Mouse (Mus musculus) MEL (cell line): ENCODE measurements around the gene Clptm1. TPM values are rescaled to one million over a fixed set of nuclear protein-coding genes. Genes with fewer than 3 reads are reported as not detected.

Experiments used
- DNase-seq: peaks from one replicate; pipeline ENCODE4 v3.0.0; 2011; ENCODE audit warnings: low read depth, low spot score
- H3K27ac ChIP-seq: 2 replicates; pipeline ENCODE4 v1.5.1; 2012; ENCODE audit warnings: low read depth, mild to moderate bottlenecking, control low read depth, low read length, moderate library complexity; ENCODE audit not compliant: control insufficient read depth
- H3K27me3 ChIP-seq, 2 experiments: fragments of 150-350 bp in 1 of 2; sonication (generic) in 1 of 2; 2 replicates each; pipeline ENCODE4 v1.6.1; 2012; ENCODE audit warnings: low read length in 2 of 2, mild to moderate bottlenecking in 2 of 2, improper control_type of control experiment in 1 of 2, moderate library complexity in 1 of 2; ENCODE audit not compliant: insufficient read depth in 2 of 2, control insufficient read depth in 1 of 2
- H3K36me3 ChIP-seq, 2 experiments: 2 replicates each; pipeline ENCODE4 v1.6.1; 2012 to 2014; ENCODE audit warnings: low read length in 2 of 2, improper control_type of control experiment in 1 of 2, inconsistent platforms in 1 of 2, mild to moderate bottlenecking in 1 of 2; ENCODE audit not compliant: insufficient read depth in 2 of 2, control insufficient read depth in 1 of 2
- H3K4me1 ChIP-seq, 2 experiments: fragments of 150-350 bp in 1 of 2; sonication (generic) in 1 of 2; 2 replicates each; pipeline ENCODE4 v1.6.1; 2012; ENCODE audit warnings: low read length in 2 of 2, improper control_type of control experiment in 1 of 2, mild to moderate bottlenecking in 1 of 2; ENCODE audit not compliant: insufficient read depth in 2 of 2, control insufficient read depth in 1 of 2
- H3K4me3 ChIP-seq, 2 experiments: fragments of 150-350 bp in 1 of 2; sonication (generic) in 1 of 2; 2 replicates each; pipeline ENCODE4 v1.5.1; 2012; ENCODE audit warnings: low read depth in 2 of 2, low read length in 2 of 2, mild to moderate bottlenecking in 2 of 2, moderate library complexity in 2 of 2, control low read depth in 1 of 2, improper control_type of control experiment in 1 of 2; ENCODE audit not compliant: control insufficient read depth in 1 of 2, insufficient read depth in 1 of 2
- H3K79me2 ChIP-seq: 2 replicates; pipeline ENCODE4 v1.6.1; 2012; ENCODE audit warnings: mild to moderate bottlenecking, low read length, moderate library complexity; ENCODE audit not compliant: control insufficient read depth, poor library complexity, insufficient read depth
- H3K9ac ChIP-seq: 2 replicates; pipeline ENCODE4 v1.6.1; 2012; ENCODE audit warnings: low read depth, mild to moderate bottlenecking, control low read depth, low read length, moderate library complexity; ENCODE audit not compliant: control insufficient read depth, poor library complexity, severe bottlenecking
- H3K9me3 ChIP-seq: fragments of 150-350 bp; sonication (generic); replicated peaks from 2 replicates; pipeline ENCODE4 v1.6.1; 2012; ENCODE audit warnings: mild to moderate bottlenecking, low read length, improper control_type of control experiment, moderate library complexity; ENCODE audit not compliant: insufficient read depth
- CHD1 ChIP-seq: IDR thresholded peaks from 2 replicates; pipeline ENCODE4 v1.6.1; 2012; ENCODE audit warnings: low read depth, mild to moderate bottlenecking, inconsistent platforms, low read length, improper control_type of control experiment
- POLR2AphosphoS2 ChIP-seq: IDR thresholded peaks from 2 replicates; pipeline ENCODE4 v1.6.1; 2011; ENCODE audit warnings: low read length, improper control_type of control experiment
- polyA plus RNA-seq, 2 experiments: library from polyadenylated mRNA; stranded (reverse) in 1 of 2; unstranded in 1 of 2; fragments of >175 nt in 1 of 2; fragments of >200 nt in 1 of 2; gene quantifications; 2 replicates each; pipeline versions ENCODE4 v1.2.1 to v1.2.4; 2012; ENCODE audit warnings: low replicate concordance in 2 of 2, low read depth in 1 of 2; ENCODE audit not compliant: insufficient read length in 2 of 2, insufficient read depth in 1 of 2, missing spikeins in 1 of 2
- total RNA-seq: library from RNA; depleted of rRNA; stranded (reverse); fragments of 300-350 nt; gene quantifications from 2 replicates; pipeline ENCODE4 v1.2.3, GENCODE M21; 2012; rRNA removed

Gene Clptm1
- total and polyA plus RNA-seq, 3 experiments = 58.5 to 102 (median 62.4) TPM

DNA sequence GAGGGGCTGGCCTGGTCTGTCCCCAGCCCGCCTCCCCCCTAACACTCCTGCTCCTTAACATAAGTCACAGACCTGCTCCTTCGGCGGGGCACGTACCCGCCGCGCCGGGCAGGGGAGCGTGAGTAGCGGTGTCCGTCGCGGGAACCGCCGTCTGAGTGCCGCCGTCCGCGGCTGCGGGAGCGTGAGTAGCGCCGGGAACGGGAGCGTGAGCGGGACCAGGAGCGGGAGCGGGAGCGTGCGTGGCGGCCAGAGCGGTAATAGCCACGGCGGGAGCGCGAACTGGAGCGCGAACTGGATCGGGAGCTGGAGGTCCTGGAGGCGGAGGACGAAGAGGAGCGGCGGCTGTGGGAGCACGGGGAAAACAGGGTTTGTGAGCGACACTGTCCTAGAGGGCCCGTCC lies 78.6 kb downstream of the Clptm1 start:
- Histone ChIP-seq H3K36me3 (peaks cover 2% of the 10 kb centered on the region in 2 experiments; a peak in 3 of 4 replicates), H3K9ac (no peak overlapping the region)

More for the DNA sequence above, 78.6 kb downstream of the Clptm1 start:
- no peak for DNase-seq
- no peaks in the 10 kb centered on the region for H3K9me3 ChIP-seq
- no peak overlapping the region for H3K4me3 ChIP-seq
- no peaks in the 10 kb centered on the region for H3K79me2 ChIP-seq
- H3K27ac ChIP-seq = no peak overlapping the region
- TF ChIP-seq CHD1 = no peak
- TF ChIP-seq POLR2AphosphoS2 = no peak
- peaks cover 0 to 3% of the 10 kb centered on the region in 2 experiments; a peak in 2 of 4 replicates for H3K4me1 ChIP-seq
- no peaks in the 10 kb centered on the region for H3K27me3 ChIP-seq

Other genes starting within 250 kb of the Clptm1 start
- gene Mark4, start 206.2 kb downstream of the Clptm1 start, total RNA-seq = 4.7 TPM in 2 replicates
- 10 to 100 TPM in 1 of 2 experiments, not detected in 1; 18.5 TPM for gene Mark4, start 206.2 kb downstream of the Clptm1 start, polyA plus RNA-seq
- gene Exoc3l2, start 201.7 kb downstream of the Clptm1 start, total RNA-seq = 0.08 TPM in 1 of 2 replicates, not detected in the other
- gene Exoc3l2, start 201.7 kb downstream of the Clptm1 start, polyA plus RNA-seq = under 1 TPM in 1 of 2 experiments, not detected in 1; 0.08 TPM
- gene Bloc1s3, start 156.7 kb downstream of the Clptm1 start, total RNA-seq = 5.5 and 6.1 TPM in 2 replicates
- 1 to 10 TPM in 1 of 2 experiments, not detected in 1; 7.5 TPM for gene Bloc1s3, start 156.7 kb downstream of the Clptm1 start, polyA plus RNA-seq
- gene Trappc6a, start 156.6 kb downstream of the Clptm1 start, total RNA-seq = 65.6 and 88.2 TPM in 2 replicates
- 10 to 100 TPM in 1 of 2 experiments, not detected in 1; 82.8 TPM for gene Trappc6a, start 156.6 kb downstream of the Clptm1 start, polyA plus RNA-seq
- 0.07 and 0.35 TPM in 2 replicates for gene Nkpd1, start 147.2 kb downstream of the Clptm1 start, total RNA-seq
- gene Nkpd1, start 147.2 kb downstream of the Clptm1 start, polyA plus RNA-seq = under 1 TPM in 1 of 2 experiments, not detected in 1; 0.33 TPM
- 10.0 and 13.6 TPM in 2 replicates for gene Ppp1r37, start 102.0 kb downstream of the Clptm1 start, total RNA-seq
- 10 to 100 TPM in 1 of 2 experiments, not detected in 1; 29.0 TPM for gene Ppp1r37, start 102.0 kb downstream of the Clptm1 start, polyA plus RNA-seq
- gene Zfp296, start 87.7 kb downstream of the Clptm1 start, total RNA-seq = 2.9 and 3.3 TPM in 2 replicates
- gene Zfp296, start 87.7 kb downstream of the Clptm1 start, polyA plus RNA-seq = 1 to 10 TPM in 1 of 2 experiments, not detected in 1; 7.8 TPM
- 49.6 and 58.0 TPM in 2 replicates for gene Gemin7, start 87.4 kb downstream of the Clptm1 start, total RNA-seq
- 10 to 100 TPM in 1 of 2 experiments, not detected in 1; 78.7 TPM for gene Gemin7, start 87.4 kb downstream of the Clptm1 start, polyA plus RNA-seq
- 29.9 and 31.1 TPM in 2 replicates for gene Clasrp, start 60.5 kb downstream of the Clptm1 start, total RNA-seq
- gene Clasrp, start 60.5 kb downstream of the Clptm1 start, polyA plus RNA-seq = 10 to 100 TPM in 1 of 2 experiments, not detected in 1; 62.2 TPM
- 4.6 and 6.2 TPM in 2 replicates for gene Relb, start 35.6 kb downstream of the Clptm1 start, total RNA-seq
- 1 to 10 TPM in 1 of 2 experiments, not detected in 1; 7.7 TPM for gene Relb, start 35.6 kb downstream of the Clptm1 start, polyA plus RNA-seq
- not detected in 2 replicates for gene Apoc2, start 12.9 kb upstream of the Clptm1 start, total RNA-seq
- not detected for gene Apoc2, start 12.9 kb upstream of the Clptm1 start, polyA plus RNA-seq
- not detected in 2 replicates for gene Gm44805, start 16.4 kb upstream of the Clptm1 start, total RNA-seq
- not detected for gene Gm44805, start 16.4 kb upstream of the Clptm1 start, polyA plus RNA-seq
- not detected in 2 replicates for gene Apoc4, start 16.4 kb upstream of the Clptm1 start, total RNA-seq
- not detected for gene Apoc4, start 16.4 kb upstream of the Clptm1 start, polyA plus RNA-seq
- gene Apoc1, start 27.6 kb upstream of the Clptm1 start, total RNA-seq = not detected in 2 replicates
- gene Apoc1, start 27.6 kb upstream of the Clptm1 start, polyA plus RNA-seq = under 1 TPM in 1 of 2 experiments, not detected in 1; 0.35 TPM
- 22.6 and 33.3 TPM in 2 replicates for gene Apoe, start 34.2 kb upstream of the Clptm1 start, total RNA-seq
- gene Apoe, start 34.2 kb upstream of the Clptm1 start, polyA plus RNA-seq = 10 to 100 TPM in 1 of 2 experiments, not detected in 1; 61.4 TPM
- 288 and 294 TPM in 2 replicates for gene Tomm40, start 50.4 kb upstream of the Clptm1 start, total RNA-seq
- gene Tomm40, start 50.4 kb upstream of the Clptm1 start, polyA plus RNA-seq = 100 to 1,000 TPM in 1 of 2 experiments, not detected in 1; 403 TPM
- gene Nectin2, start 85.5 kb upstream of the Clptm1 start, total RNA-seq = 6.9 TPM in 2 replicates
- gene Nectin2, start 85.5 kb upstream of the Clptm1 start, polyA plus RNA-seq = 10 to 100 TPM in 1 of 2 experiments, not detected in 1; 25.6 TPM
- 2.6 and 3.2 TPM in 2 replicates for gene Bcam, start 106.0 kb upstream of the Clptm1 start, total RNA-seq
- 1 to 10 TPM in 1 of 2 experiments, not detected in 1; 8.1 TPM for gene Bcam, start 106.0 kb upstream of the Clptm1 start, polyA plus RNA-seq
- not detected in 2 replicates for gene Cblc, start 131.8 kb upstream of the Clptm1 start, total RNA-seq
- gene Cblc, start 131.8 kb upstream of the Clptm1 start, polyA plus RNA-seq = not detected
- 1.7 and 2.7 TPM in 2 replicates for gene Bcl3, start 157.7 kb upstream of the Clptm1 start, total RNA-seq
- gene Bcl3, start 157.7 kb upstream of the Clptm1 start, polyA plus RNA-seq = 1 to 10 TPM in 1 of 2 experiments, not detected in 1; 6.7 TPM
- gene Gm19345, start 187.0 kb upstream of the Clptm1 start, total RNA-seq = not detected in 2 replicates
- gene Gm19345, start 187.0 kb upstream of the Clptm1 start, polyA plus RNA-seq = not detected
- gene Ceacam16, start 196.3 kb upstream of the Clptm1 start, total RNA-seq = 0.12 TPM in 1 of 2 replicates, not detected in the other
- gene Ceacam16, start 196.3 kb upstream of the Clptm1 start, polyA plus RNA-seq = under 1 TPM in 1 of 2 experiments, not detected in 1; 0.18 TPM
- gene Ceacam19, start 222.9 kb upstream of the Clptm1 start, total RNA-seq = 0.04 TPM in 1 of 2 replicates, not detected in the other
- under 1 TPM in 1 of 2 experiments, not detected in 1; 0.03 TPM for gene Ceacam19, start 222.9 kb upstream of the Clptm1 start, polyA plus RNA-seq